Mouse (Mus musculus): ENCODE data around the gene Lhx2. TPM values are rescaled to one million over a fixed set of nuclear protein-coding genes. Genes with fewer than 3 reads are reported as not detected.

Gene Lhx2
- total and polyA plus RNA-seq, 2 experiments from 2014 or later, result 22.1 to 90.1 TPM

GRCm38 (mm10) chr2:38417970-38418369 lies 78.9 kb downstream of the Lhx2 start:
- peak; percentile 19 for DNase-seq (ENCODE audit: low spot score)
- H3K27me3 ChIP-seq (ENCODE audit: insufficient read depth, low read length), result no peaks in the 10 kb centered on the region; the same call in 1 of the 2 replicates
- H3K36me3 ChIP-seq (ENCODE audit: insufficient read depth, low read length), result no peaks in the 10 kb centered on the region
- H3K9me3 ChIP-seq (ENCODE audit: low read length), result no peaks in the 10 kb centered on the region
- no peak overlapping the region for H3K4me2 ChIP-seq (ENCODE audit: low read depth, low read length, poor library complexity, severe bottlenecking)
- no peak overlapping the region for H3K9ac ChIP-seq (replicated peaks; ENCODE audit: low read length, poor library complexity, severe bottlenecking)
- 29% methylated on average over 4 of the region's 4 CpGs for WGBS
- no peak overlapping the region for H3K27ac ChIP-seq (ENCODE audit: low read depth, low read length)
- no peak for ATAC-seq (ENCODE audit: low FRiP score)
- TF ChIP-seq CTCF (IDR thresholded peaks at IDR 0.05), result no peak
- no peaks in the 10 kb centered on the region for H3K4me1 ChIP-seq (ENCODE audit: insufficient read depth, low read length)
- no peak overlapping the region for H3K4me3 ChIP-seq (ENCODE audit: low read depth, low read length)

Other genes starting within 250 kb of the Lhx2 start
- 51.1 and 62.3 TPM in 2 replicates for gene Dennd1a, start 51.9 kb upstream of the Lhx2 start, total RNA-seq (2014; rRNA removed)
- 15.1 and 15.9 TPM in 2 replicates for gene Dennd1a, start 51.9 kb upstream of the Lhx2 start, polyA plus RNA-seq (2015; fragmentation: Nextera tagmentation; extraction: Ambion mirVana)
- gene Nek6, start 172.4 kb downstream of the Lhx2 start, total RNA-seq (2014; rRNA removed), result 21.8 and 22.8 TPM in 2 replicates
- 56.0 and 62.8 TPM in 2 replicates for gene Nek6, start 172.4 kb downstream of the Lhx2 start, polyA plus RNA-seq (2015; fragmentation: Nextera tagmentation; extraction: Ambion mirVana)